Mouse (Mus musculus) MEL-GATA-1-ER (cell line): ENCODE data around the gene Maml3.

Source experiments
- DNase-seq: peaks from one replicate; pipeline ENCODE4 v3.0.0-alpha.2; 2012; ENCODE audit warnings: low read depth; ENCODE audit errors: extremely low read depth

The Maml3 gene

GRCm38 (mm10) chr3:52104636-52105151, at the start of gene Maml3:
Maml3 (minus strand) TSS chr3:52105076.
- DNase-seq, result peak; percentile 71

GRCm38 (mm10) chr3:52151155-52151554, 46.3 kb upstream of the Maml3 start:
- no peak for DNase-seq

- no peak for DNase-seq
These were observed 43.4 kb upstream of the Maml3 start for GRCm38 (mm10) chr3:52148301-52148700.

GRCm38 (mm10) chr3:52144776-52145460, 40.0 kb upstream of the Maml3 start:
- DNase-seq, result no peak

GRCm38 (mm10) chr3:52143017-52143416, 38.1 kb upstream of the Maml3 start:
- no peak for DNase-seq

GRCm38 (mm10) chr3:52140162-52140561, 35.3 kb upstream of the Maml3 start:
- no peak for DNase-seq

GRCm38 (mm10) chr3:52125421-52125820, 20.5 kb upstream of the Maml3 start:
- DNase-seq, result no peak

- DNase-seq, result no peak
These were observed 16.0 kb upstream of the Maml3 start for GRCm38 (mm10) chr3:52120858-52121257.

GRCm38 (mm10) chr3:52119216-52119615, 14.3 kb upstream of the Maml3 start:
- no peak for DNase-seq

GRCm38 (mm10) chr3:52115421-52115820, 10.5 kb upstream of the Maml3 start:
- no peak for DNase-seq

GRCm38 (mm10) chr3:52108027-52108426, 3.2 kb upstream of the Maml3 start:
- no peak for DNase-seq

- peak; percentile 41 for DNase-seq
These were observed 280 bp upstream of the Maml3 start for GRCm38 (mm10) chr3:52105156-52105555.

- DNase-seq, result no peak
These were observed 668 bp downstream of the Maml3 start for GRCm38 (mm10) chr3:52104208-52104607.

- DNase-seq, result no peak
These were observed 1.2 kb downstream of the Maml3 start for GRCm38 (mm10) chr3:52103531-52104181.

- DNase-seq, result peak; percentile 96
These were observed 2.0 kb downstream of the Maml3 start for GRCm38 (mm10) chr3:52102601-52103530.

GRCm38 (mm10) chr3:52101977-52102600, 2.8 kb downstream of the Maml3 start:
- peak; percentile 88 for DNase-seq

- no peak for DNase-seq
These were observed 3.4 kb downstream of the Maml3 start for GRCm38 (mm10) chr3:52101401-52101976.

- DNase-seq, result no peak
These were observed 4.0 kb downstream of the Maml3 start for GRCm38 (mm10) chr3:52100926-52101325.

GRCm38 (mm10) chr3:52100306-52100705, 4.6 kb downstream of the Maml3 start:
- DNase-seq, result no peak

- no peak for DNase-seq
These were observed 5.6 kb downstream of the Maml3 start for GRCm38 (mm10) chr3:52099286-52099685.

GRCm38 (mm10) chr3:52091261-52091797, 13.5 kb downstream of the Maml3 start:
- no peak for DNase-seq
